Mouse (Mus musculus) right cerebral cortex, adult 2 months (tissue): ENCODE measurements at regions not wholly inside any gene's neighbourhood (a gene's known extent, or its start where the extent isn't known, plus 50 kb on each side); places are given as distances from the start of the nearest gene placed in this dataset.
A peak's percentile ranks its signal among the peaks of the same experiment; 100 is the strongest.

Experiments
- DNase-seq, 2 experiments: peaks; one replicate each; pipeline ENCODE4 v3.0.0; 2021 to 2022; ENCODE audit warnings: low spot score in 2 of 2

DNA sequence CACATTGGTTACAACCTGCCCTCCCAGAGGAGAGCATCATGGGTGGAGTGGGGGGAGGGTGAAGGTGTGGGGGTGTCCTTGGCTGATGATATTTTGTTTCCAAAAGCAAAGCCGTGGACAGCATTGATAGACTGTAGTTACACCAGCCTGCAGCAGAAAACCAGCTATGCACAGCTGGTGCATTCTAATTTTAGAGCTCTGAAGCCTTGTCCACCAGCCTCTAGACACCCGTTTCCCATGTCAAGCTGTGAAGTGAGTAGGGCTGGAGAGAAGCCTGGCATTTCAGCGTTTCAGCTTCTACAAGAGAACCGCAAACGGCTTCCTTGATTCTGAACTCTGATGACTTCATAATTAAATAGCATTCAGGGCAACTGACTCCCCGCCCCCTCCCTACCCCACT lies 310.7 kb upstream of the Rorb start:
- DNase-seq, result peak in 1 of 2 experiments; percentile 7
